Mouse (Mus musculus): Measurements from ENCODE around the gene Tns2. TPM values are rescaled to one million over a fixed set of nuclear protein-coding genes. Genes with fewer than 3 reads are reported as not detected.

Gene Tns2
- polyA plus RNA-seq, 1 experiment from 2014 or later = 11.9 TPM

DNA sequence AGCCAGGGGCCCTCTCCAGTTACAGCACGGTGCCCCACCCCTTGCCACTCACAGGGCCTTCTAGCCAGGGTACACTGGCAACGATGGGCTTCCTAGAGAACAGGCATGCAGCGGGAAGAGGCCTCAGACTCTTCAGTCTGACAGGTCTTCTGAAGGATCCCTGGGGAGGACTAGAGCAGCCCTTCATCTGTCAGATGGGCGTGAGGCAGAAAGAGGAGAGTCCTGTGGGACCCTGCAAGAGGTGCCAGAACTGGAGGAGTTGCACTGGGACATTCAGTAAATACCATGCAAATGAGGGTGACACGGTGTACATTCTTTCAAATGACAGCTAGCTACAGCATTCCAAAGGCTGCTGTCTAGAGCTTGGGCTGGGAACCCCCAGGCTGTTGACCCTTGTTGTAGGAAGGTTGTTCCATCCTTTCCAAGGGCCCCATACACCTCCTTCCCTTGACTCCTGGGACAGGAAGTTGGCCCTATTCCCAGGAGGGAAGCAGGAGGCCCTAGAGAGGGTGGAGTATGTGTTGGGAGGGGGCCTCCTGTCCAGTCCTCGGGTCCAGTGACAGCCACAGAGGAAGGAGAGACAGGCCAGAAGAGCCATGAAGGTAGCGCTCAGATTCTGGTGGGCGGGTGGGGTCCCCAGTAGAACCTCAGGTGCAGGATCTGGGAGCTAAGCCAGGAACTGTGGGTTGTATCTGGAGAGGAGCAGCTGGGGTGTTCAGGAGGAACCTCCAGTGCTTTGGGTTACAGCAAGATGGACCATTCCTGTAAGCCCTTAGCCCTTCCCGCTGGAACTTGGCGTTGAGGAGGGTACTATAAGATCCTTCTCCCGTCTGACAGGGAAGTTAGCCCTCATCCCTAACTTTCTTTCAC is 1.7 kb downstream of the Tns2 start:
- peak; percentile 20 for ATAC-seq (ENCODE audit: low FRiP score, low TSS enrichment)
- 13% methylated on average over 11 of the region's 11 CpGs for WGBS

DNA sequence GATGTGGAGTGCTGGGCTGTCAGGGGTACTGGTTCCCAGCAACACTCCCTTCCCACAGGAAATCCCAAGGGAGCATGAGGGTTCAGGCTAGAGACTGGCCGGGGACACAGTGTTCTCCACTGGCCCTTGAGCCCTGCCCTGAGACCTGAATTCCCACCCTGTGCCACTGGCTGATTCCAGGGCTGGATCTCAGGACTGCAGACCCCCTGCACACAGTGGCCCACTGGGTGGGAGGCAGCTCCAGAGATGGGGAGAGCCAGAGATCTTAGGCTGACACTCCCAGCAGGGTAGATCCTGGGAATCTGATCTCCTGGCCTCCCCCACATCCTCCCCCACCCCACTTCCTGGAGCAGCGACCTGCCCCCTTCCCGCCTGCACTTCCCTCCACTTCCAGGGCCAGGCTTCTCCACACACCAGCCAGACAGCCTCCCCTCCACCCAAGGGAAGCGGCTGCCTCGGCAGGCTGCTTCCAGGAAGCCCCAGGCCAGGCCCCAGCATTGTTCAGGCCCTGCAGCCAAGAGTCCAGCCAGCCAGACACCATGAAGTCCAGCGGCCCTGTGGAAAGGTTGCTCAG is 2.4 kb downstream of the Tns2 start:
- TF ChIP-seq CTCF (IDR thresholded peaks at IDR 0.05; ENCODE audit: low read depth) = no peak
- TF ChIP-seq EP300 (optimal IDR thresholded peaks at IDR 0.05) = no peak
- Histone ChIP-seq H3K4me2 (replicated peaks; ENCODE audit: low read depth) (peak overlapping the region; percentile 85), H3K27me3 (ENCODE audit: control insufficient read depth, insufficient read depth, low read length) (no peaks in the 10 kb centered on the region), H3K4me1 (replicated peaks; ENCODE audit: control insufficient read depth, insufficient read depth) (peaks cover 25% of the 10 kb centered on the region), H3K9me3 (ENCODE audit: control insufficient read depth, low read length) (no peaks in the 10 kb centered on the region), H3K36me3 (ENCODE audit: control insufficient read depth, insufficient read depth, low read length) (peaks cover 3% of the 10 kb centered on the region; the same call in 1 of the 2 replicates), H3K9ac (ENCODE audit: low read length) (peak overlapping the region; percentile 69), H3K4me3 (ENCODE audit: low read depth, low read length) (peak overlapping the region; percentile 62), H3K27ac (replicated peaks) (peak overlapping the region; percentile 93)
- DNase-seq (ENCODE audit: low spot score) (peak; percentile 63), ATAC-seq (ENCODE audit: low FRiP score, low TSS enrichment) (no peak)
- WGBS = 18% methylated on average over 6 of the region's 6 CpGs

More for the DNA sequence above, 1.7 kb downstream of the Tns2 start:
- Histone ChIP-seq H3K27me3 (ENCODE audit: control insufficient read depth, insufficient read depth, low read length) (no peaks in the 10 kb centered on the region), H3K4me3 (ENCODE audit: low read depth, low read length) (peak overlapping the region; percentile 62), H3K9ac (ENCODE audit: low read length) (peak overlapping the region; percentile 71), H3K9me3 (ENCODE audit: control insufficient read depth, low read length) (no peaks in the 10 kb centered on the region), H3K4me2 (replicated peaks; ENCODE audit: low read depth) (peak overlapping the region; percentile 85), H3K27ac (replicated peaks) (peak overlapping the region; percentile 93), H3K36me3 (ENCODE audit: control insufficient read depth, insufficient read depth, low read length) (0 out of 2 replicates have a peak, but pooled peaks cover 2% of the 10 kb centered on the region), H3K4me1 (replicated peaks; ENCODE audit: control insufficient read depth, insufficient read depth) (peaks cover 25% of the 10 kb centered on the region)
- peak; percentile 71 for DNase-seq (ENCODE audit: low spot score)
- TF ChIP-seq EP300 (optimal IDR thresholded peaks at IDR 0.05) = no peak
- TF ChIP-seq CTCF (IDR thresholded peaks at IDR 0.05; ENCODE audit: low read depth) = no peak

DNA sequence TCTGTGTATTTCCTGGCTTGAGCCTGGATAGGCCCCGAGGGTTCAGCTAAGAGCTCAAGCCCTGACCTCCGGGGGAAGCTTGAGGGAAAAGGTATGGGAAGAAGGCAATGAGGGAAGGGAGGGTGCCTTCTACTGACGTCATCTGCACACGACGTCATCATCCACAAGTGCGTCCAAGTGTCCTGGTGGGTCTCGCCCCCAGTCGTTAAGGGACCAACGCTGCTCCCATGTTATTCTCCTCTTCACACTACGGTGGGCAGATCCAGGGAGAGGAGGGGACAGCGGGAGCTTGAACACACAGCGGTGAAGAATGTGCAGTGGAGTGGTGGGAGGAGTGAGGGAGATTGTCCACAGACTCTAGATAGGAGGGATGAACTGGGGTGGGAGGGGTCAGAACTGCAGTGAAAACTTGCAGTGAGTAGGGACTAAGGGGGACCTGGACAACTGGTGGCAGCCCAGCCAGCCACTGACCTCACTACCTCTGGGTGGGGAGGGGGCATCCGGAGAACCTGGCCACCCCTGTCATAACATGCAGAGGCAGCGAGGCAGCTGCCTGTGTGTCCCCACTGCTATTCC is 3.2 kb downstream of the Tns2 start:
- TF ChIP-seq CTCF (IDR thresholded peaks at IDR 0.05; ENCODE audit: low read depth) = no peak
- TF ChIP-seq EP300 (optimal IDR thresholded peaks at IDR 0.05) = no peak
- Histone ChIP-seq H3K4me2 (replicated peaks; ENCODE audit: low read depth) (peak overlapping the region; percentile 85), H3K36me3 (ENCODE audit: control insufficient read depth, insufficient read depth, low read length) (peaks cover 6% of the 10 kb centered on the region; the same call in 1 of the 2 replicates), H3K9ac (ENCODE audit: low read length) (peak overlapping the region; percentile 69), H3K9me3 (ENCODE audit: control insufficient read depth, low read length) (no peaks in the 10 kb centered on the region), H3K27ac (replicated peaks) (peak overlapping the region; percentile 93), H3K27me3 (ENCODE audit: control insufficient read depth, insufficient read depth, low read length) (no peaks in the 10 kb centered on the region), H3K4me1 (replicated peaks; ENCODE audit: control insufficient read depth, insufficient read depth) (peaks cover 19% of the 10 kb centered on the region), H3K4me3 (ENCODE audit: low read depth, low read length) (peak overlapping the region; percentile 62)
- no peak for DNase-seq (ENCODE audit: low spot score)
- 17% methylated on average over 14 of the region's 14 CpGs for WGBS
- ATAC-seq (ENCODE audit: low FRiP score, low TSS enrichment) = no peak

DNA sequence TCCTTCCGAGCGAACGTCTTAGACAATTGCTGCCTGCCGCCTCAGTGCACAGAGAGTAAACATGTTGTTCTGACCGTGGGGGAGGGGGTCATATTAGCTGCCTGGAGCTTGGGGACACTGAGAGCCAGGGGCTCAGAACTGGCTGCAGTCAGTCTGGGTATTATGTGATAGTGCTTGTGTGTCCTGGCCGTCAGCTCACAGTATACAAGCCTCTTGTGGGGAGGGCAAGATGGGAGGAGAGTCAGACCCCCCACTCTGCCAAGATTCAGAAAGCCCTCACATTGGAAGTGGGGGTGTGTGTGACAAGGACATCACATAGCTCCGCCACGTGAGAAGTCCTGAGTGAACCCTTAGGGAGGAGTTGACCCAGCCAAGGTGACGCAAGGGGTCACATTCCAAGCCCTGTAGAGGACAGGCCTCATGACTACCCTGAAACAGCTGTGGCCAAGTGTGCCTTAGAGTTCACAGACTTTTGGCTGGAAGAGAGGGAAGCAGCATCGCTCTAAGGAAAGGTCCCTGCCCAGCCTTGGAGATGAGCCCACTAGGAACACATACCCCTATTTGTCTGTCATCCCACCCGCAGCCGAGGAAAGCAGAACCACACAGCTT is 3.8 kb downstream of the Tns2 start:
- Histone ChIP-seq H3K9ac (ENCODE audit: low read length) (peak overlapping the region; percentile 69), H3K27me3 (ENCODE audit: control insufficient read depth, insufficient read depth, low read length) (no peaks in the 10 kb centered on the region), H3K9me3 (ENCODE audit: control insufficient read depth, low read length) (no peaks in the 10 kb centered on the region), H3K36me3 (ENCODE audit: control insufficient read depth, insufficient read depth, low read length) (peaks cover 6% of the 10 kb centered on the region; the same call in 1 of the 2 replicates), H3K27ac (replicated peaks) (peak overlapping the region; percentile 93), H3K4me3 (ENCODE audit: low read depth, low read length) (peak overlapping the region; percentile 62), H3K4me2 (replicated peaks; ENCODE audit: low read depth) (peak overlapping the region; percentile 85), H3K4me1 (replicated peaks; ENCODE audit: control insufficient read depth, insufficient read depth) (peaks cover 22% of the 10 kb centered on the region)
- TF ChIP-seq EP300 (optimal IDR thresholded peaks at IDR 0.05) (no peak), CTCF (IDR thresholded peaks at IDR 0.05; ENCODE audit: low read depth) (no peak)
- ATAC-seq (ENCODE audit: low FRiP score, low TSS enrichment) (peak; percentile 4; the same call in 1 of the 2 replicates), DNase-seq (ENCODE audit: low spot score) (no peak)
- WGBS = 27% methylated on average over 12 of the region's 12 CpGs

DNA sequence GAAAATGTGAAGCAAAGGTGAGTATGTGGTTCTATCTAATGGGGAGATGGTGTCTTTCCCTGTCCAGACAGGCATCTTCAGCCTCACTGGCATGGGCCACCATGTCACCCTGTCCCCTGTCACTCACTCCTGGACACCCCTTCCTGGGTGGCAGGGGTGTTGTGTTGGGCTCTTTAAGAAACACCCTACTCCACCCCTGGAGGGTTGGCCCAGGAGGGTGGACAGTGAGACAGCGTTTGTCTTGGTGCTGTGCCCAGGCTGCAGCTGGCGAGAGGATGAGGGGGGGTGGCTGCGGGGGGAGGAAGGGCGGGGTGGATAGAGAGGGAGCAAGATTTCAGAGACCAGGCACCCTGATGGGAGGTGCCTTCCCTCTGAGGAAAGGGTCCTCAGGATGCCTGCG is 5.1 kb downstream of the Tns2 start:
- H3K27ac ChIP-seq (replicated peaks) = peak overlapping the region; percentile 5; the same call in 1 of the 2 replicates
- TF ChIP-seq EP300 (optimal IDR thresholded peaks at IDR 0.05) (no peak), CTCF (IDR thresholded peaks at IDR 0.05; ENCODE audit: low read depth) (no peak)
- no peak overlapping the region for H3K9ac ChIP-seq (ENCODE audit: low read length)
- 21% methylated on average over 4 of the region's 5 CpGs for WGBS
- no peak overlapping the region for H3K4me3 ChIP-seq (ENCODE audit: low read depth, low read length)
- H3K27me3 ChIP-seq (ENCODE audit: control insufficient read depth, insufficient read depth, low read length) = no peaks in the 10 kb centered on the region
- DNase-seq (ENCODE audit: low spot score) = peak; percentile 81
- peaks cover 20% of the 10 kb centered on the region for H3K4me1 ChIP-seq (replicated peaks; ENCODE audit: control insufficient read depth, insufficient read depth)
- no peak overlapping the region for H3K4me2 ChIP-seq (replicated peaks; ENCODE audit: low read depth)
- H3K36me3 ChIP-seq (ENCODE audit: control insufficient read depth, insufficient read depth, low read length) = peaks cover 13% of the 10 kb centered on the region; the same call in 1 of the 2 replicates
- H3K9me3 ChIP-seq (ENCODE audit: control insufficient read depth, low read length) = no peaks in the 10 kb centered on the region
- 0 out of 2 replicates have a peak, but pooled peaks have one; percentile 8 for ATAC-seq (ENCODE audit: low FRiP score, low TSS enrichment)
